Mouse (Mus musculus): Measurements from ENCODE around the gene H2-Eb1.

GRCm38 (mm10) chr17:34329807-34330206, 24.1 kb downstream of the H2-Eb1 start:
- TF ChIP-seq POLR2A (IDR thresholded peaks at IDR 0.05; ENCODE audit: low read depth, low read length) (no peak), CTCF (conservative IDR thresholded peaks at IDR 0.05; ENCODE audit: insufficient read depth, insufficient read length, low read depth, low read length) (no peak)

Measured in kidney, adult 2 months (tissue).